Mouse (Mus musculus): Measurements from ENCODE around the gene Il17d. TPM values are rescaled to one million over a fixed set of nuclear protein-coding genes. Genes with fewer than 3 reads are reported as not detected.

Gene Il17d
- polyA plus RNA-seq, 1 experiment from 2014 or later, result 1.5 TPM

Other genes starting within 250 kb of the Il17d start
- 12.1 and 15.6 TPM in 2 replicates for gene Cryl1, start 126.2 kb upstream of the Il17d start, polyA plus RNA-seq (2015; fragmentation: Nextera tagmentation; extraction: Ambion mirVana)
- gene Ift88, start 100.7 kb upstream of the Il17d start, polyA plus RNA-seq (2015; fragmentation: Nextera tagmentation; extraction: Ambion mirVana), result 5.3 and 6.1 TPM in 2 replicates
- gene Eef1akmt1, start 46.8 kb downstream of the Il17d start, polyA plus RNA-seq (2015; fragmentation: Nextera tagmentation; extraction: Ambion mirVana), result 62.2 and 71.4 TPM in 2 replicates
- 12.0 TPM in 2 replicates for gene Xpo4, start 140.7 kb downstream of the Il17d start, polyA plus RNA-seq (2015; fragmentation: Nextera tagmentation; extraction: Ambion mirVana)
- not detected in 2 replicates for gene Gm49361, start 221.3 kb downstream of the Il17d start, polyA plus RNA-seq (2015; fragmentation: Nextera tagmentation; extraction: Ambion mirVana)
- gene Lats2, start 233.6 kb downstream of the Il17d start, polyA plus RNA-seq (2015; fragmentation: Nextera tagmentation; extraction: Ambion mirVana), result 21.2 and 21.7 TPM in 2 replicates

All from heart, embryonic 13.5 days (tissue).